Mouse (Mus musculus) embryonic facial prominence, embryonic 10.5 days (tissue): ENCODE results near the gene Nutf2. TPM values are rescaled to one million over a fixed set of nuclear protein-coding genes. Genes with fewer than 3 reads are reported as not detected.
A peak's percentile ranks its signal among the peaks of the same experiment; 100 is the strongest.

Experiments
- DNase-seq: peaks from one replicate; pipeline ENCODE4 v3.0.0-alpha.2; 2017; ENCODE audit warnings: low spot score
- H3K27ac ChIP-seq: fragments of 300-500 bp; sonication (generic); replicated peaks from 2 replicates; pipeline ENCODE4 v1.5.1; 2016; ENCODE audit warnings: mild to moderate bottlenecking
- H3K27me3 ChIP-seq: fragments of 300-500 bp; sonication (generic); replicated peaks from 2 replicates; pipeline ENCODE4 v1.6.1; 2016; ENCODE audit warnings: low read depth, mild to moderate bottlenecking; ENCODE audit not compliant: poor library complexity, severe bottlenecking
- H3K36me3 ChIP-seq: fragments of 300-500 bp; sonication (generic); replicated peaks from 2 replicates; pipeline ENCODE4 v1.6.1; 2016; ENCODE audit warnings: mild to moderate bottlenecking, moderate library complexity
- H3K4me1 ChIP-seq: fragments of 300-500 bp; sonication (generic); 2 replicates; pipeline ENCODE4 v1.6.1; 2016
- H3K4me3 ChIP-seq: fragments of 300-500 bp; sonication (generic); 2 replicates; pipeline ENCODE4 v1.5.1; 2016; ENCODE audit warnings: mild to moderate bottlenecking, moderate library complexity
- H3K9me3 ChIP-seq: fragments of 300-500 bp; sonication (generic); 2 replicates; pipeline ENCODE4 v1.6.1; 2016; ENCODE audit warnings: mild to moderate bottlenecking
- WGBS: fragments of 180-500 bp; shearing (Covaris S2); methylation state at CpG from one replicate; pipeline ENCODE4 v1.1.7; 2016; 5-methylcytosine and 5-hydroxymethylcytosine counted together
- polyA plus RNA-seq: library from polyadenylated mRNA; unstranded; fragments of >200 nt; fragmentation: Nextera tagmentation; extraction: Ambion mirVana; gene quantifications from 2 replicates; pipeline ENCODE4 v1.2.1, GENCODE M21; 2016

Gene Nutf2
- polyA plus RNA-seq, 1 experiment from 2014 or later: 394 TPM

- Histone ChIP-seq H3K4me3 (peak overlapping the region; percentile 29; the same call in 1 of the 2 replicates), H3K27ac (no peak overlapping the region), H3K27me3 (no peaks in the 10 kb centered on the region), H3K4me1 (peaks cover 68% of the 10 kb centered on the region), H3K36me3 (peaks cover 34% of the 10 kb centered on the region), H3K9me3 (no peaks in the 10 kb centered on the region)
- WGBS: 89% methylated on average over 5 of the region's 5 CpGs
- DNase-seq: no peak
Observed at GRCm38 (mm10) chr8:105858495-105858894, 1.9 kb upstream of the Nutf2 start.

GRCm38 (mm10) chr8:105859314-105859713 is 1.1 kb upstream of the Nutf2 start:
- no peak for DNase-seq
- Histone ChIP-seq H3K4me3 (peak overlapping the region; percentile 99; the same call in 1 of the 2 replicates), H3K36me3 (peaks cover 42% of the 10 kb centered on the region), H3K4me1 (peaks cover 76% of the 10 kb centered on the region), H3K9me3 (no peaks in the 10 kb centered on the region), H3K27ac (peak overlapping the region; percentile 99), H3K27me3 (no peaks in the 10 kb centered on the region)
- 83% methylated on average over 5 of the region's 5 CpGs for WGBS

- WGBS: 3% methylated on average over 1 of the region's 1 CpGs
- DNase-seq: peak; percentile 15
- peak overlapping the region; percentile 99; the same call in 1 of the 2 replicates for H3K27ac ChIP-seq
Observed at GRCm38 (mm10) chr8:105861951-105862350, 1.6 kb downstream of the Nutf2 start.

GRCm38 (mm10) chr8:105866364-105867029 is 6.1 kb downstream of the Nutf2 start:
- H3K27me3 ChIP-seq: no peaks in the 10 kb centered on the region
- peaks cover 92% of the 10 kb centered on the region for H3K36me3 ChIP-seq
- H3K27ac ChIP-seq: no peak overlapping the region
- H3K4me1 ChIP-seq: peaks cover 25% of the 10 kb centered on the region
- H3K9me3 ChIP-seq: no peaks in the 10 kb centered on the region
- H3K4me3 ChIP-seq: no peak overlapping the region
- DNase-seq: no peak
- 84% methylated on average over 6 of the region's 6 CpGs for WGBS

More at GRCm38 (mm10) chr8:105861951-105862350, 1.6 kb downstream of the Nutf2 start:
- Histone ChIP-seq H3K4me3 (peak overlapping the region; percentile 99), H3K4me1 (peaks cover 55% of the 10 kb centered on the region), H3K36me3 (peaks cover 66% of the 10 kb centered on the region), H3K9me3 (no peaks in the 10 kb centered on the region), H3K27me3 (no peaks in the 10 kb centered on the region)

GRCm38 (mm10) chr8:105874301-105874700 is 13.9 kb downstream of the Nutf2 start:
- Histone ChIP-seq H3K4me3 (no peak overlapping the region), H3K4me1 (no peaks in the 10 kb centered on the region), H3K9me3 (no peaks in the 10 kb centered on the region), H3K27ac (no peak overlapping the region), H3K27me3 (no peaks in the 10 kb centered on the region), H3K36me3 (peaks cover 95% of the 10 kb centered on the region)
- WGBS: 91% methylated on average over 6 of the region's 6 CpGs
- DNase-seq: no peak

- H3K4me3 ChIP-seq: peak within 1 kb of the TSS; percentile 95
- peak; percentile 87 for DNase-seq
- WGBS: under 1% methylated on average over 45 of the region's 45 CpGs
- no peaks in the 10 kb centered on the region for H3K27me3 ChIP-seq
- peaks cover 66% of the 10 kb centered on the region for H3K36me3 ChIP-seq
- peaks cover 30% of the 10 kb centered on the region for H3K4me1 ChIP-seq
- H3K27ac ChIP-seq: peak within 1 kb of the TSS; percentile 90
- no peaks in the 10 kb centered on the region for H3K9me3 ChIP-seq
Observed at GRCm38 (mm10) chr8:105880754-105881520, 20.6 kb downstream of the Nutf2 start, which contains the start of gene Edc4. Edc4 (plus strand) TSS chr8:105880881.

- 93% methylated on average over 12 of the region's 12 CpGs for WGBS
- Histone ChIP-seq H3K4me1 (peaks cover 10% of the 10 kb centered on the region), H3K36me3 (peaks cover 99% of the 10 kb centered on the region), H3K27ac (no peak overlapping the region), H3K27me3 (no peaks in the 10 kb centered on the region), H3K9me3 (no peaks in the 10 kb centered on the region), H3K4me3 (no peak overlapping the region)
- DNase-seq: no peak
Observed at GRCm38 (mm10) chr8:105889756-105890465, 29.5 kb downstream of the Nutf2 start.

GRCm38 (mm10) chr8:105890870-105891269 is 30.5 kb downstream of the Nutf2 start:
- Histone ChIP-seq H3K36me3 (peaks cover 92% of the 10 kb centered on the region), H3K27me3 (no peaks in the 10 kb centered on the region), H3K27ac (no peak overlapping the region), H3K9me3 (no peaks in the 10 kb centered on the region), H3K4me3 (no peak overlapping the region), H3K4me1 (peaks cover 10% of the 10 kb centered on the region)
- 92% methylated on average over 6 of the region's 6 CpGs for WGBS
- DNase-seq: no peak

GRCm38 (mm10) chr8:105892432-105892831 is 32.1 kb downstream of the Nutf2 start:
- DNase-seq: no peak
- no peak overlapping the region for H3K27ac ChIP-seq
- no peaks in the 10 kb centered on the region for H3K9me3 ChIP-seq
- no peaks in the 10 kb centered on the region for H3K27me3 ChIP-seq
- H3K4me1 ChIP-seq: peaks cover 10% of the 10 kb centered on the region
- WGBS: 88% methylated on average over 6 of the region's 6 CpGs
- no peak overlapping the region for H3K4me3 ChIP-seq
- peaks cover 76% of the 10 kb centered on the region for H3K36me3 ChIP-seq

- peak; percentile 84 for DNase-seq
- H3K4me1 ChIP-seq: peaks cover 10% of the 10 kb centered on the region
- H3K36me3 ChIP-seq: peaks cover 67% of the 10 kb centered on the region
- no peaks in the 10 kb centered on the region for H3K9me3 ChIP-seq
- H3K4me3 ChIP-seq: peak within 1 kb of the TSS; percentile 36
- H3K27ac ChIP-seq: no peak within 1 kb of the TSS
- no peaks in the 10 kb centered on the region for H3K27me3 ChIP-seq
- 7% methylated on average over 11 of the region's 11 CpGs for WGBS
Observed at GRCm38 (mm10) chr8:105893339-105893738, 33.0 kb downstream of the Nutf2 start, which contains the start of gene Nrn1l. Nrn1l (plus strand) TSS chr8:105893567.

GRCm38 (mm10) chr8:105897801-105898480 is 37.6 kb downstream of the Nutf2 start:
- peaks cover 21% of the 10 kb centered on the region for H3K36me3 ChIP-seq
- no peaks in the 10 kb centered on the region for H3K9me3 ChIP-seq
- peaks cover 15% of the 10 kb centered on the region for H3K4me1 ChIP-seq
- no peak for DNase-seq
- H3K4me3 ChIP-seq: no peak overlapping the region
- H3K27ac ChIP-seq: no peak overlapping the region
- 84% methylated on average over 9 of the region's 9 CpGs for WGBS
- no peaks in the 10 kb centered on the region for H3K27me3 ChIP-seq
